Mouse (Mus musculus) urinary bladder, postnatal 14 days (tissue): ENCODE results near the gene 6030408B16Rik.
A peak's percentile ranks its signal among the peaks of the same experiment; 100 is the strongest.

Experiments used
- DNase-seq: peaks from one replicate; pipeline ENCODE4 v3.0.0; 2021; ENCODE audit warnings: low spot score

The 6030408B16Rik gene

GRCm38 (mm10) chr15:101297988-101298387 is 5.0 kb downstream of the 6030408B16Rik start:
- DNase-seq = no peak

GRCm38 (mm10) chr15:101298550-101298949 is 5.5 kb downstream of the 6030408B16Rik start:
- no peak for DNase-seq

GRCm38 (mm10) chr15:101299480-101299960 is 6.5 kb downstream of the 6030408B16Rik start:
- no peak for DNase-seq

- DNase-seq = no peak
Measured at GRCm38 (mm10) chr15:101300128-101300527, 7.1 kb downstream of the 6030408B16Rik start.

- DNase-seq = no peak
Measured at GRCm38 (mm10) chr15:101302201-101302600, 9.2 kb downstream of the 6030408B16Rik start.

GRCm38 (mm10) chr15:101303830-101304229 is 10.8 kb downstream of the 6030408B16Rik start:
- no peak for DNase-seq

GRCm38 (mm10) chr15:101306459-101306858 is 13.4 kb downstream of the 6030408B16Rik start:
- no peak for DNase-seq

GRCm38 (mm10) chr15:101308440-101309348 is 15.7 kb downstream of the 6030408B16Rik start:
- no peak for DNase-seq

GRCm38 (mm10) chr15:101309493-101309892 is 16.5 kb downstream of the 6030408B16Rik start:
- DNase-seq = no peak

GRCm38 (mm10) chr15:101311087-101311770 is 18.2 kb downstream of the 6030408B16Rik start:
- no peak for DNase-seq

- DNase-seq = no peak
Measured at GRCm38 (mm10) chr15:101312006-101312405, 19.0 kb downstream of the 6030408B16Rik start.

GRCm38 (mm10) chr15:101315378-101315777 is 22.4 kb downstream of the 6030408B16Rik start:
- no peak for DNase-seq

- DNase-seq = peak; percentile 90
Measured at GRCm38 (mm10) chr15:101315832-101316231, 22.8 kb downstream of the 6030408B16Rik start.

- DNase-seq = no peak
Measured at GRCm38 (mm10) chr15:101316279-101316912, 23.4 kb downstream of the 6030408B16Rik start.

GRCm38 (mm10) chr15:101316913-101317813 is 24.2 kb downstream of the 6030408B16Rik start:
- no peak for DNase-seq

GRCm38 (mm10) chr15:101317814-101318500 is 24.9 kb downstream of the 6030408B16Rik start:
- no peak for DNase-seq

GRCm38 (mm10) chr15:101318889-101319765 is 26.1 kb downstream of the 6030408B16Rik start:
- no peak for DNase-seq

- no peak for DNase-seq
Measured at GRCm38 (mm10) chr15:101320010-101320617, 27.1 kb downstream of the 6030408B16Rik start.

GRCm38 (mm10) chr15:101320618-101321041 is 27.6 kb downstream of the 6030408B16Rik start:
- DNase-seq = peak; percentile 70
